Mouse (Mus musculus) C2C12 (cell line): ENCODE results near the gene Rhoh.

Experiments
- CEBPB ChIP-seq: IDR thresholded peaks from one replicate; pipeline ENCODE4 v1.6.1; 2011; ENCODE audit warnings: low read depth, mild to moderate bottlenecking, control low read depth, moderate library complexity
- CTCF ChIP-seq: IDR thresholded peaks from one replicate; pipeline ENCODE4 v1.5.1; 2011; ENCODE audit not compliant: control insufficient read depth, insufficient read depth, insufficient read length

GRCm38 (mm10) chr5:65921477-65922138, 60.6 kb downstream of the Rhoh start:
- no peak for TF ChIP-seq CTCF
- TF ChIP-seq CEBPB: no peak
